Mouse (Mus musculus): ENCODE measurements around the gene Camta1. TPM values are rescaled to one million over a fixed set of nuclear protein-coding genes. Genes with fewer than 3 reads are reported as not detected.

The Camta1 gene
- polyA plus RNA-seq, 1 experiment = 13.4 TPM

GRCm38 (mm10) chr4:150939991-150940651 is 921.6 kb downstream of the Camta1 start:
- H3K9me3 ChIP-seq = 0 out of 2 replicates have a peak, but pooled peaks cover 4% of the 10 kb centered on the region
- H3K4me1 ChIP-seq = peaks cover 35% of the 10 kb centered on the region
- peaks cover 15% of the 10 kb centered on the region for H3K27me3 ChIP-seq (replicated peaks)
- H3K36me3 ChIP-seq (replicated peaks; ENCODE audit: low read length) = no peaks in the 10 kb centered on the region
- H3K4me3 ChIP-seq (replicated peaks) = no peak overlapping the region
- TF ChIP-seq GATA1 (IDR thresholded peaks at IDR 0.05; ENCODE audit: borderline replicate concordance, low read length) = no peak
- TF ChIP-seq FLI1 (IDR thresholded peaks at IDR 0.05; ENCODE audit: low read length) = no peak

GRCm38 (mm10) chr4:150938063-150938452 is 923.6 kb downstream of the Camta1 start:
- peaks cover 28% of the 10 kb centered on the region for H3K27me3 ChIP-seq (replicated peaks)
- H3K4me3 ChIP-seq (replicated peaks) = no peak overlapping the region
- H3K36me3 ChIP-seq (replicated peaks; ENCODE audit: low read length) = no peaks in the 10 kb centered on the region
- H3K4me1 ChIP-seq = peaks cover 34% of the 10 kb centered on the region
- no peak for TF ChIP-seq GATA1 (IDR thresholded peaks at IDR 0.05; ENCODE audit: borderline replicate concordance, low read length)
- TF ChIP-seq FLI1 (IDR thresholded peaks at IDR 0.05; ENCODE audit: low read length) = no peak
- 0 out of 2 replicates have a peak, but pooled peaks cover 4% of the 10 kb centered on the region for H3K9me3 ChIP-seq

- Histone ChIP-seq H3K4me3 (replicated peaks) (no peak overlapping the region), H3K36me3 (replicated peaks; ENCODE audit: low read length) (no peaks in the 10 kb centered on the region), H3K9me3 (0 out of 2 replicates have a peak, but pooled peaks cover 4% of the 10 kb centered on the region), H3K27me3 (replicated peaks) (peaks cover 31% of the 10 kb centered on the region), H3K4me1 (peaks cover 28% of the 10 kb centered on the region)
- TF ChIP-seq FLI1 (IDR thresholded peaks at IDR 0.05; ENCODE audit: low read length) (no peak), GATA1 (IDR thresholded peaks at IDR 0.05; ENCODE audit: borderline replicate concordance, low read length) (no peak)
These were observed 924.2 kb downstream of the Camta1 start for GRCm38 (mm10) chr4:150937293-150938062.

- H3K4me1 ChIP-seq = peaks cover 20% of the 10 kb centered on the region
- no peaks in the 10 kb centered on the region for H3K36me3 ChIP-seq (replicated peaks; ENCODE audit: low read length)
- H3K9me3 ChIP-seq = no peaks in the 10 kb centered on the region
- no peak overlapping the region for H3K4me3 ChIP-seq (replicated peaks)
- H3K27me3 ChIP-seq (replicated peaks) = peaks cover 42% of the 10 kb centered on the region
- TF ChIP-seq GATA1 (IDR thresholded peaks at IDR 0.05; ENCODE audit: borderline replicate concordance, low read length) = no peak
- TF ChIP-seq FLI1 (IDR thresholded peaks at IDR 0.05; ENCODE audit: low read length) = no peak
These were observed 928.2 kb downstream of the Camta1 start for GRCm38 (mm10) chr4:150933503-150933902.

- Histone ChIP-seq H3K27me3 (replicated peaks) (peaks cover 20% of the 10 kb centered on the region), H3K9me3 (no peaks in the 10 kb centered on the region)
- no peak for TF ChIP-seq FLI1 (IDR thresholded peaks at IDR 0.05; ENCODE audit: low read length)
These were observed 933.9 kb downstream of the Camta1 start for GRCm38 (mm10) chr4:150927789-150928188.

GRCm38 (mm10) chr4:150926924-150927705 is 934.6 kb downstream of the Camta1 start:
- Histone ChIP-seq H3K9me3 (peaks cover under 1% of the 10 kb centered on the region; the same call in 1 of the 2 replicates), H3K4me3 (replicated peaks) (peak overlapping the region; percentile 84), H3K4me1 (peaks cover 43% of the 10 kb centered on the region), H3K36me3 (replicated peaks; ENCODE audit: low read length) (no peaks in the 10 kb centered on the region), H3K27me3 (replicated peaks) (peaks cover 16% of the 10 kb centered on the region)
- no peak for TF ChIP-seq FLI1 (IDR thresholded peaks at IDR 0.05; ENCODE audit: low read length)
- TF ChIP-seq GATA1 (IDR thresholded peaks at IDR 0.05; ENCODE audit: borderline replicate concordance, low read length) = no peak

More at GRCm38 (mm10) chr4:150927789-150928188, 933.9 kb downstream of the Camta1 start:
- Histone ChIP-seq H3K4me1 (peaks cover 43% of the 10 kb centered on the region), H3K36me3 (replicated peaks; ENCODE audit: low read length) (no peaks in the 10 kb centered on the region), H3K4me3 (replicated peaks) (peak overlapping the region; percentile 87)

- H3K9me3 ChIP-seq = peaks cover 3% of the 10 kb centered on the region; the same call in 1 of the 2 replicates
- peaks cover 43% of the 10 kb centered on the region for H3K4me1 ChIP-seq
- H3K36me3 ChIP-seq (replicated peaks; ENCODE audit: low read length) = no peaks in the 10 kb centered on the region
- no peak for TF ChIP-seq GATA1 (IDR thresholded peaks at IDR 0.05; ENCODE audit: borderline replicate concordance, low read length)
- no peak for TF ChIP-seq FLI1 (IDR thresholded peaks at IDR 0.05; ENCODE audit: low read length)
- H3K4me3 ChIP-seq (replicated peaks) = no peak overlapping the region
- peaks cover 17% of the 10 kb centered on the region for H3K27me3 ChIP-seq (replicated peaks)
These were observed 935.8 kb downstream of the Camta1 start for GRCm38 (mm10) chr4:150925923-150926322.

- no peak overlapping the region for H3K4me3 ChIP-seq (replicated peaks)
- no peaks in the 10 kb centered on the region for H3K36me3 ChIP-seq (replicated peaks; ENCODE audit: low read length)
- TF ChIP-seq GATA1 (IDR thresholded peaks at IDR 0.05; ENCODE audit: borderline replicate concordance, low read length) = no peak
- TF ChIP-seq FLI1 (IDR thresholded peaks at IDR 0.05; ENCODE audit: low read length) = no peak
These were observed 936.7 kb downstream of the Camta1 start for GRCm38 (mm10) chr4:150924936-150925335.

GRCm38 (mm10) chr4:150924308-150924707 is 937.4 kb downstream of the Camta1 start:
- peaks cover 37% of the 10 kb centered on the region for H3K4me1 ChIP-seq
- peaks cover 3% of the 10 kb centered on the region; the same call in 1 of the 2 replicates for H3K9me3 ChIP-seq
- peak overlapping the region; percentile 73 for H3K4me3 ChIP-seq (replicated peaks)
- H3K27me3 ChIP-seq (replicated peaks) = peaks cover 6% of the 10 kb centered on the region
- H3K36me3 ChIP-seq (replicated peaks; ENCODE audit: low read length) = no peaks in the 10 kb centered on the region
- TF ChIP-seq FLI1 (IDR thresholded peaks at IDR 0.05; ENCODE audit: low read length) (no peak), GATA1 (IDR thresholded peaks at IDR 0.05; ENCODE audit: borderline replicate concordance, low read length) (no peak)

More at GRCm38 (mm10) chr4:150924936-150925335, 936.7 kb downstream of the Camta1 start:
- Histone ChIP-seq H3K27me3 (replicated peaks) (peaks cover 11% of the 10 kb centered on the region), H3K4me1 (peaks cover 43% of the 10 kb centered on the region), H3K9me3 (peaks cover 3% of the 10 kb centered on the region; the same call in 1 of the 2 replicates)
